Mouse (Mus musculus) cerebellum, postnatal 14 days (tissue): ENCODE measurements at regions not wholly inside any gene's neighbourhood (a gene's known extent, or its start where the extent isn't known, plus 50 kb on each side); places are given as distances from the start of the nearest gene placed in this dataset.

Experiments
- DNase-seq, 2 experiments: peaks; one replicate each; pipeline ENCODE4 v3.0.0; 2021; ENCODE audit warnings: mixed read lengths in 2 of 2

GRCm38 (mm10) chr13:72947374-72948165, 312.7 kb upstream of the Irx4 start:
- DNase-seq: no peak

DNA sequence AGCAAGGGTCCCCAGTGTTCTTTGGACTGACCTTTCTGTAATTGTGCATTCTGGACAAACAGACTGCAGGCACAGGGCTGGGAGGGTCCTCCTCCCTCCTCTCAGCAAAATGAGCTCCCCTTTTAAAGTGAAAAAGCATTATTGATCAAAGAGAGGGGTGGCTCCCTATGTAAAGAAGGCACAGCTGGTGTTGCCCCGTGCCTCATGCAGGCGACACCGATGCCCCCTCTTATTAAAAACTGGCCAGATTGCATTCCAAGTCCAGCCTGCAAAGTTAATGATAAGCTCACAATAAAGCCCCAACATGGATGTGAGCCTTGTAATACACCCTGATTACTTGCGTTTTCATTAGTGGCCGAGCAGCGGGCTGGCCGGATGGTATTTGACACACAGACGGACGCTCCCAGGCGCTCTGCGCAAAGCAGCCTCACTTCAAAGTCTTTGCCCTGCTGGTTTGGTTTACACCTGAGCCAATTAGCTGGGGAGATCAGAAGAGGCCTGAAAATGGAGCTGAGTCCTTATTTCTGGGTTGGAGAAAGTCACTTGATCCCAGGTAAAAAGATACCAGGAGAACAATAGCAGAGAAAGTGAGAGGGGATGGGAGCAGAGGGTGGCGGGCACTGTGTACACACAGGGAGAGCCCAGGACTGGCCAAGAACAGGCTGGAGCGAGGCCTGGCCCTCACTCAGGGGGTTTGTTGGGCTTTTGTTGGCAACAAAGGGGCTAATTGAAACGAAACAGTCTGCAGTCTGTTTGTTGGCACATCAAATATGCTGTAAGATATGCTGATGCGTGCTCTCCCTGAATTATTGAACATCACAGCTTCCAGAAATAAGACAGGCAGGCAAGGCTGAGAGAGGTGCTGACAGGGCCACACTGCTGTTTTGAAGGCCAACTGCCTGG, 301.4 kb upstream of the Irx4 start:
- DNase-seq: peak; percentile 29 to 38

- DNase-seq: no peak
Observed at GRCm38 (mm10) chr13:72961291-72961690, 299.0 kb upstream of the Irx4 start.

- no peak for DNase-seq
Observed at GRCm38 (mm10) chr13:72972165-72972564, 288.1 kb upstream of the Irx4 start.

DNA sequence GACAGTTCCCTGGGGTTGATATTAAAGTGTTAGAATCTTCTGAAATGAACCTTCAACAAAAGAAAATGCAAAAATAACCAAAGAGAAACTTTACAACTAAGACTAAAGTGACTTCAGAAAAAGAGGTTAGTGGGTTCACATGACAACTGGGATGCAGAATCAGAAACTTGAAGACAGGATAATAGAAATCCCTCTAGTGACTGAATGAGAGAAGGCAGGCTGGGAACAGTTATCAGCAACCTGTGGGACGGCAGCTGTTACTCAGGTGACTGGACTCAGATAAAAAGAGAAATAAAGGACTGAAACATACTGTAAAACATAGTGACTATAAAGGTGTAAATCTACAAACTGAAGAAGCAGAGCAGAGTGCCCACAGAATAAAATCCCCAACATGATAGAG, 287.4 kb upstream of the Irx4 start:
- no peak for DNase-seq

- DNase-seq: no peak
Observed at GRCm38 (mm10) chr13:72977213-72977612, 283.1 kb upstream of the Irx4 start.

- DNase-seq: no peak
Observed at GRCm38 (mm10) chr13:72977971-72978370, 282.3 kb upstream of the Irx4 start.

DNA sequence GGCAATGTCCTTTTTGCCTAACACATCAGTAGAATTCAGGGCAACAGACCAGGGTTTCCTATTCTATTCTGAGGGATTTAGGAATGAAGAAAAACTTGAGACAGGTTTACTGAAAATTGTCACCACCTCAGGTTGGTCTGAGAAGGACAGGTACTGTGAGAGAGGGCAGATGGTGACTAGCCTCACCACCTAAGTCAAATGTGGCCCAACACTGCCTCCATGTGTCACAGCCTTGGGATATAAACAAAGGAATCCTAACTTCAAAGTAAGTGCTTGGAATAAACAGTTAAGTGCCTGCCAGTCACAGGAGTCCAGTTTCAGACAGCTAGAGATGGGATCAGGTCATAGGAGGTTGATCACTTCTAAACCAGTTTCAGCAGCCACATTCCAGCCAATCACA, 281.3 kb upstream of the Irx4 start:
- peak; percentile 44 to 48 for DNase-seq

DNA sequence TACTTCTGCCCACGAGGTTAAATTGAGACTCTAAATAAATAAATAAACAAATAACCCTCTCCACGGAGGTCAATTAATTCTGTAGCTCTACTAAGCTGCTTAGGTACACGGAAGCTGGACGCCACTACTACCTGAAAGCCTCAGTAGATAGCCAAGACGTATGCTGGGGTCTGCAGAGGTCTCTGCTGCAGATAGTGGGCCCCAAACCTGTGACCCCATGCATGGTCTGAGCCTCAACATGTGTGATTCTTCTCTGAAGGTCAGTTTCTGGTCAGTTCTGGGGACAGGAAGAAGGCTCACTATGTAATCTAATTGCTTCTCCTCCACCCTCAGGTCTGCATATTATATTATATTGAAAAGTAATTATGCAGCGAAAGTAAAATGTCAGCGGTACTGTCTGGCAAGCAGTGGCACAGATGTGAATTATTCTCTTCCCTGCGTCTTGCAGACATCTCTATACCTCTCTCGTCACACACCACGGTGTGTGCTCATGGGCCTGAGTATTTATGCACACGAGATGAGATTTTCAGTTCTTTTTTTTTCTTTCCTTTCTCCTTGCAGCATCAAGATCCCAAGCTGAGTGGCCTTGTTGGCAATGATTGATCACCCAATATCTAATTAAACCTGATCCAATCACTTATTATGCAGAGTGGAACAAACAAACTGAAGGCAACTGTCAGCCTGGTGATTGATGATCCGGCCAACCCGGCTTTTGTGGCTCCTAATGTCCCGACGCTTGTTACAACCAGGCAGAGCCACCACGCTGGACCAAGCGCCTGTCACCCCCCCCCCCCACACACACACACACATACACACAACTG, 267.5 kb upstream of the Irx4 start:
- no peak for DNase-seq

GRCm38 (mm10) chr13:72993410-72993858, 266.8 kb upstream of the Irx4 start:
- no peak for DNase-seq

- no peak for DNase-seq
Observed at GRCm38 (mm10) chr13:72994538-72994937, 265.7 kb upstream of the Irx4 start.

- DNase-seq: no peak
Observed at GRCm38 (mm10) chr13:73008856-73009546, 251.3 kb upstream of the Irx4 start.

DNA sequence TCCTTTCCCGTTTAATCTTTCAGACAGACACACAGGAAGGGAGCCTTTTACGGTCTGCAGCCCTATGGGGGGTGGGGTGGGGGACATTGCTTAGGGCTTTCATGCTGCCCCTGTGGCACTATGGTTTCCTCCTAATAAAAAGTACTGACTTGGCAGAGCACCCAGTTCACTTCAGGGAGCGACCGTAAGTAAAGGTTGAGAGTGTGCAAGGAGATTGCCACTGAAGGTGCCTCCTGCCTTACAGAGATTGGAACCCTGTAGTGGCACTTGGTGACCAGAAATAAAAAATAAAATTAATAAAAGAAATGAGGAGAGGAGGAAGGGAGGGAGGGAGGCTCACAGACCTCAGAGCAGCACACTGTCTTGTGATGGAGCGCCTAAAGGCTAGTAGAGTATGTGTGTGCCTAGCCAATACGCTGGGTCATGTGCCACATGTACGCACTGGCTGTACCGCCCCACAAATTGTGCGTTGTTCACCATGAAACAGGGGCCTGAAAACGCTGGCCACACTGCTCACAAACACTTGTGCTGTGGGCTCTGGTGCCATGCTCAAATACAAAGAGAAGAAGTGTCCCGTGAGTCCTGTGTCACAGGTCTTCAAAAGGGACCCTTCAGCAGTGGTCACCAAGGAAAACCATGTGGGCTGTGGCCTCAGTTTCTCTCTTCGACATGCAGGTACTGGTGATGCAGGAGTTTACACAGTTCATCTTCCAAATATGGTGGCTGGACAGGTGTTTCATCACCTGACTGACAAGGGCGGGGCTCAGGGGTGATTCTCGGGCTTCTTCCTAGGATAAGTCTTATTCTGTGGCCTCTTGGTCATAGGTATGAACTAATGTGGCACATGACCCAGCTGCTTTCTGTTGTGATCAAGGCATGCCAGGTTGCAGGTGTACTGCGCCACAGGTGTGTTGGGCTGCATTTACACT, 250.5 kb upstream of the Irx4 start:
- DNase-seq: no peak

GRCm38 (mm10) chr13:73019181-73019580, 241.1 kb upstream of the Irx4 start:
- no peak for DNase-seq

GRCm38 (mm10) chr13:73031217-73031616, 229.1 kb upstream of the Irx4 start:
- no peak for DNase-seq

- peak; percentile 72 to 73 for DNase-seq
Observed at GRCm38 (mm10) chr13:73033055-73033454, 227.2 kb upstream of the Irx4 start.

- DNase-seq: peak; percentile 6 to 11
Observed at GRCm38 (mm10) chr13:73034065-73034831, 226.0 kb upstream of the Irx4 start.

GRCm38 (mm10) chr13:73034886-73035285, 225.4 kb upstream of the Irx4 start:
- no peak for DNase-seq

GRCm38 (mm10) chr13:73035336-73035940, 224.8 kb upstream of the Irx4 start:
- DNase-seq: no peak

DNA sequence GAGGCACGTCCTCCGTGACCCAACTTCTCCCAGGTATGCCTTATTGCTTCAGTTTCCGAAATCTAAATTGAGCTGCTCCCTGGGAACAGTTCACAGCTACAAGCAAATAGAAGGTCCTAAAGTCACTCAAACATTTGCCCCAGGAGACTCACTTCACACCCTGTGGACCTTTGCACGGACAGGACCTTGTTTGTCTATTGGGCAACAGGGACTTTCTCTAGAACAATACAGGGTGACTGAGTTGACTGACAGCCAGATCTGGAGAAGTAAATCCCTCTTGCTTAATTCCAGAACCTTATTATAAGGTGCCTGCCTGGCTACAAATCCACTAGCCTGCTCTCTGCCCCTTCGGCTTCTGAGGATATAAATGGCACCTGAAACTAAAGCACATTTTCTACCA, 220.5 kb upstream of the Irx4 start:
- DNase-seq: no peak
